In the genomic region with DNA sequence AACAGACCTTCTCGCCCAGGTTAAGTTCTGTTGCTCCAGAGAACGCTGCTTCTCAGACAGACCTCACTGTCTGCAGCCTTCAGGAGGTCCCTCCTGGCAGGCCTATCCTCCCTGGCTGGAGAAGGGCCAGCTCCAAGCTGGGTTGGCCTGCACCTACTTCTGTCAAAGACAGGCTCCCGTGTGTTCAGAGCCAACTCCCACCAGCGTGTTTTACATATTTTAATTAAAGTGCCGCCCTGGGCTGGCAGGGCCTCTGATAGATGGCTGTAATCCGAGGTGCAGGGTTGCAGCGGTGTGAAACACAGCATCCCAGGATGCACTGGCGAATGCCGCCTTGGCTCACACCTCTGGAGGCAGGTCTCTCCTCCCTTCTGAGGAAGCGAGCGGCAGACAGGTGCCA, we compare ENCODE assay signal across 15 mouse cellular contexts. TPM values are rescaled to one million over a fixed set of nuclear protein-coding genes. Genes with fewer than 3 reads are reported as not detected.
DNase-seq lines count a peak whose midpoint lies in the region; ATAC-seq lines count a peak whose summit lies in the region.
"Had no signal": no experiment of that assay in that cellular context is flagged by ENCODE, and none has a peak within 500 bp of the region (broad histone marks: within the 10 kb centered on the region; RNA-seq: fewer than 3 reads in every experiment).

No protein-coding gene starts in this region.

- H3K36me3 ChIP-seq in heart, embryonic 10.5 days, result no peaks in the 10 kb centered on the region
- H3K36me3 ChIP-seq in neural tube, embryonic 12.5 days, result no peaks in the 10 kb centered on the region
- no peaks in the 10 kb centered on the region for H3K36me3 ChIP-seq in hindbrain, embryonic 10.5 days

- peak overlapping the region; percentile 19; the same call in 1 of the 2 replicates for H3K27ac ChIP-seq in heart, embryonic 10.5 days
- peak overlapping the region; percentile 23; the same call in 1 of the 2 replicates for H3K27ac ChIP-seq in neural tube, embryonic 12.5 days
- peak overlapping the region; percentile 85 for H3K27ac ChIP-seq in hindbrain, embryonic 10.5 days
- H3K27ac ChIP-seq: layer of hippocampus, adult 2 months; liver, embryonic 14.5 days had no signal

- 0 out of 2 replicates have a peak overlapping the region, but pooled peaks have one; percentile 4 for H3K4me2 ChIP-seq in neural tube, embryonic 12.5 days (replicated peaks)

- H3K4me1 ChIP-seq in heart, embryonic 10.5 days, result peaks cover 41% of the 10 kb centered on the region
- H3K4me1 ChIP-seq in neural tube, embryonic 12.5 days, result peaks cover 28% of the 10 kb centered on the region
- peaks cover 52% of the 10 kb centered on the region for H3K4me1 ChIP-seq in hindbrain, embryonic 10.5 days (replicated peaks)

- no peak overlapping the region for H3K4me3 ChIP-seq in heart, embryonic 10.5 days
- H3K4me3 ChIP-seq in neural tube, embryonic 12.5 days, result no peak overlapping the region
- H3K4me3 ChIP-seq in hindbrain, embryonic 10.5 days, result no peak overlapping the region
- H3K4me3 ChIP-seq: layer of hippocampus, adult 2 months had no signal

- H3K9me3 ChIP-seq in heart, embryonic 10.5 days, result no peaks in the 10 kb centered on the region
- no peaks in the 10 kb centered on the region for H3K9me3 ChIP-seq in neural tube, embryonic 12.5 days
- no peaks in the 10 kb centered on the region for H3K9me3 ChIP-seq in hindbrain, embryonic 10.5 days

- peak overlapping the region; percentile 30; the same call in 1 of the 2 replicates for H3K9ac ChIP-seq in neural tube, embryonic 12.5 days
- H3K9ac ChIP-seq: liver, embryonic 14.5 days had no signal

- no peak for DNase-seq in heart, embryonic 10.5 days (ENCODE audit: low spot score)
- no peak for DNase-seq in heart, adult 9 months (ENCODE audit: low spot score in 2 of 2)
- no peak for DNase-seq in neural tube, embryonic 10.5 days (ENCODE audit: extremely low spot score, low spot score)
- no peak for DNase-seq in hindbrain, embryonic 10.5 days (ENCODE audit: low spot score)
- no peak for DNase-seq in spleen, postnatal 10 days (ENCODE audit: low spot score in 2 of 2)
- no peak for DNase-seq in layer of hippocampus, adult 11-12 months (ENCODE audit: low spot score)

- ATAC-seq in neural tube, embryonic 12.5 days (ENCODE audit: low FRiP score, low read depth), result peak; percentile 44; the same call in 1 of the 2 replicates
- 0 out of 2 replicates have a peak, but pooled peaks have one; percentile 7 for ATAC-seq in neutrophil, adult 5-6 weeks (ENCODE audit: extremely low read depth, insufficient number of reproducible peaks, low FRiP score, poor library complexity, severe bottlenecking)

- 33% methylated on average over 11 of the region's 11 CpGs for WGBS in heart, embryonic 10.5 days
- 34% methylated on average over 11 of the region's 11 CpGs for WGBS in neural tube, embryonic 12.5 days
- WGBS in hindbrain, embryonic 10.5 days, result 37% methylated on average over 11 of the region's 11 CpGs

- no peaks in the 10 kb centered on the region for H3K27me3 ChIP-seq in heart, embryonic 10.5 days (ENCODE audit: insufficient read depth, poor library complexity, severe bottlenecking)
- H3K27me3 ChIP-seq in neural tube, embryonic 12.5 days (replicated peaks), result no peaks in the 10 kb centered on the region
- peaks cover 19% of the 10 kb centered on the region for H3K27me3 ChIP-seq in hindbrain, embryonic 10.5 days (ENCODE audit: insufficient read depth, poor library complexity, severe bottlenecking)

RNA-seq across cellular contexts. Expression of a gene that starts 5.5 kb away (rescaled TPM):
- 0.18 TPM in 1 of 2 replicates, not detected in the other for polyA plus RNA-seq in heart, embryonic 10.5 days (2016; fragmentation: Nextera tagmentation; extraction: Ambion mirVana)
- polyA plus RNA-seq in neural tube, embryonic 12.5 days (2016; fragmentation: Nextera tagmentation; extraction: Ambion mirVana), result 11.4 and 14.5 TPM in 2 replicates
- 7.9 and 11.8 TPM in 2 replicates for polyA plus RNA-seq in hindbrain, embryonic 10.5 days (2016; fragmentation: Nextera tagmentation; extraction: Ambion mirVana)
- not detected in 2 replicates for total RNA-seq in neutrophil, adult 5-6 weeks (2017)
- total RNA-seq: common myeloid progenitor, adult 5-6 weeks; gastrocnemius, adult 8-10 months; layer of hippocampus, adult 2 months; monocyte, adult 5-6 weeks had no signal
- polyA plus RNA-seq: C2C12; liver, embryonic 14.5 days; spleen, adult 2 months had no signal

Comparison
In these comparisons a context has a peak if more than half of its experiments do, and no peak if none do; other contexts are left out.
1. H3K27ac ChIP-seq: peak in every context shown above with its lines; median percentile 85 in hindbrain, embryonic 10.5 days; 23 in neural tube, embryonic 12.5 days; 19 in heart, embryonic 10.5 days.